10 mouse cellular contexts compared by ENCODE assay signal in genomic region chr5:25612036-25612705, GRCm38 (mm10).
DNase-seq lines count a peak whose midpoint lies in the region; ATAC-seq lines count a peak whose summit lies in the region.
"Had no signal": no experiment of that assay in that cellular context is flagged by ENCODE, and none has a peak within 500 bp of the region (broad histone marks: within the 10 kb centered on the region; RNA-seq: fewer than 3 reads in every experiment).

No protein-coding gene starts in this region.

- H3K27ac ChIP-seq in forebrain, embryonic 14.5 days (ENCODE audit: low read depth, low read length), result no peak overlapping the region
- H3K27ac ChIP-seq in forebrain, embryonic 10.5 days, result no peak overlapping the region
- H3K27ac ChIP-seq: lung, embryonic 15.5 days; neural tube, embryonic 13.5 days had no signal

- DNase-seq in forebrain, embryonic 14.5 days (ENCODE audit: low spot score), result peak; percentile 43
- DNase-seq in forebrain, embryonic 10.5 days (ENCODE audit: extremely low spot score, low spot score), result no peak
- peak; percentile 5 to 15 for DNase-seq in left cerebral cortex, adult 18-20 months (ENCODE audit: low spot score in 2 of 2)
- no peak for DNase-seq in left cerebral cortex, adult 11 months (ENCODE audit: low spot score)
- DNase-seq in layer of hippocampus, adult 9-11 months, result peak; percentile 29
- peak; percentile 15 to 18 for DNase-seq in right cerebral cortex, postnatal 36 days (ENCODE audit: low spot score in 2 of 2)
- DNase-seq in urinary bladder, postnatal 36 days (ENCODE audit: low spot score in 2 of 2), result no peak

- no peak overlapping the region for H3K4me2 ChIP-seq in forebrain, embryonic 14.5 days (ENCODE audit: low read length)
- H3K4me2 ChIP-seq: lung, embryonic 15.5 days; neural tube, embryonic 13.5 days had no signal

- ATAC-seq in forebrain, embryonic 14.5 days, result no peak
- ATAC-seq: inflammation-experienced regulatory T-cells, adult 6 months had no signal

- H3K4me3 ChIP-seq in forebrain, embryonic 14.5 days (ENCODE audit: low read depth, low read length), result no peak overlapping the region
- no peak overlapping the region for H3K4me3 ChIP-seq in forebrain, embryonic 10.5 days
- H3K4me3 ChIP-seq: lung, embryonic 15.5 days; neural tube, embryonic 13.5 days had no signal

- H3K9ac ChIP-seq in forebrain, embryonic 14.5 days (ENCODE audit: low read length), result no peak overlapping the region
- H3K9ac ChIP-seq: lung, embryonic 15.5 days; neural tube, embryonic 13.5 days had no signal

- H3K36me3 ChIP-seq in forebrain, embryonic 14.5 days (ENCODE audit: control insufficient read depth, insufficient read depth, low read length), result no peaks in the 10 kb centered on the region
- no peaks in the 10 kb centered on the region for H3K36me3 ChIP-seq in forebrain, embryonic 10.5 days (replicated peaks)
- H3K36me3 ChIP-seq: lung, embryonic 15.5 days; neural tube, embryonic 13.5 days had no signal

- H3K27me3 ChIP-seq in forebrain, embryonic 14.5 days (replicated peaks; ENCODE audit: control insufficient read depth, insufficient read depth, low read length), result no peaks in the 10 kb centered on the region
- H3K27me3 ChIP-seq in forebrain, embryonic 10.5 days (ENCODE audit: poor library complexity, severe bottlenecking), result no peaks in the 10 kb centered on the region
- H3K27me3 ChIP-seq: lung, embryonic 15.5 days; neural tube, embryonic 13.5 days had no signal

- no peaks in the 10 kb centered on the region for H3K9me3 ChIP-seq in forebrain, embryonic 14.5 days (replicated peaks; ENCODE audit: control insufficient read depth, low read length)
- H3K9me3 ChIP-seq in forebrain, embryonic 10.5 days, result no peaks in the 10 kb centered on the region
- H3K9me3 ChIP-seq: lung, embryonic 15.5 days; neural tube, embryonic 13.5 days had no signal

- 73% methylated on average over 9 of the region's 9 CpGs for WGBS in forebrain, embryonic 14.5 days
- 76% methylated on average over 9 of the region's 9 CpGs for WGBS in forebrain, embryonic 10.5 days

- H3K4me1 ChIP-seq in forebrain, embryonic 14.5 days (ENCODE audit: control insufficient read depth, insufficient read depth, low read length), result peaks cover 8% of the 10 kb centered on the region; the same call in 1 of the 2 replicates
- H3K4me1 ChIP-seq in forebrain, embryonic 10.5 days, result no peaks in the 10 kb centered on the region
- H3K4me1 ChIP-seq: lung, embryonic 15.5 days had no signal

Comparison
In these comparisons a context has a peak if more than half of its experiments do, and no peak if none do; other contexts are left out.
1. DNase-seq: peak in forebrain, embryonic 14.5 days (single experiment), left cerebral cortex, adult 18-20 months (2 of 2), layer of hippocampus, adult 9-11 months (single experiment) and right cerebral cortex, postnatal 36 days (2 of 2); none in forebrain, embryonic 10.5 days (single experiment), left cerebral cortex, adult 11 months (single experiment) and urinary bladder, postnatal 36 days (0 of 2).